Mouse (Mus musculus) lung, postnatal 0 days (tissue): ENCODE results near the gene Arhgef40.

Experiments used
- CTCF ChIP-seq: IDR thresholded peaks from 2 replicates; pipeline ENCODE4 v1.5.1; 2016; ENCODE audit warnings: antibody characterized with exemption, mild to moderate bottlenecking
- EP300 ChIP-seq: IDR thresholded peaks from 2 replicates; pipeline ENCODE4 v1.6.1; 2016; ENCODE audit warnings: antibody characterized with exemption, mild to moderate bottlenecking, control low read depth

- TF ChIP-seq CTCF (peak; percentile 20), EP300 (no peak)
Measured at GRCm38 (mm10) chr14:52018248-52019050, 33.9 kb downstream of the Arhgef40 start.
